Mouse (Mus musculus): ENCODE data around the gene Tmsb4x. TPM values are rescaled to one million over a fixed set of nuclear protein-coding genes. Genes with fewer than 3 reads are reported as not detected.

The Tmsb4x gene
- polyA plus RNA-seq (2012; rRNA removed) = 143 and 255 TPM in 2 replicates

GRCm38 (mm10) chrX:167208978-167209754 lies at the start of gene Tmsb4x:
Tmsb4x (minus strand) TSS chrX:167209315.
- WGBS = 5% methylated on average over 39 of the region's 39 CpGs
- no peaks in the 10 kb centered on the region for H3K4me1 ChIP-seq (ENCODE audit: control insufficient read depth, insufficient read depth, low read length)
- TF ChIP-seq POLR2A (IDR thresholded peaks at IDR 0.05; ENCODE audit: low read depth, low read length) (peak; percentile 94), CTCF (conservative IDR thresholded peaks at IDR 0.05; ENCODE audit: insufficient read depth, insufficient read length, low read depth, low read length) (no peak)
- H3K27ac ChIP-seq (ENCODE audit: insufficient read depth, low read depth, low read length) = peak within 1 kb of the TSS; percentile 96
- DNase-seq = peak; percentile 82
- no peaks in the 10 kb centered on the region for H3K27me3 ChIP-seq (replicated peaks; ENCODE audit: control insufficient read depth, insufficient read depth, low read length)
- H3K4me3 ChIP-seq (ENCODE audit: insufficient read depth, low read depth, low read length) = peak within 1 kb of the TSS; percentile 88
- no peaks in the 10 kb centered on the region for H3K36me3 ChIP-seq (ENCODE audit: control insufficient read depth, insufficient read depth, low read length)

- WGBS = 84% methylated on average over 3 of the region's 3 CpGs
- Histone ChIP-seq H3K27ac (ENCODE audit: insufficient read depth, low read depth, low read length) (no peak overlapping the region), H3K36me3 (ENCODE audit: control insufficient read depth, insufficient read depth, low read length) (no peaks in the 10 kb centered on the region), H3K27me3 (replicated peaks; ENCODE audit: control insufficient read depth, insufficient read depth, low read length) (no peaks in the 10 kb centered on the region), H3K4me1 (ENCODE audit: control insufficient read depth, insufficient read depth, low read length) (no peaks in the 10 kb centered on the region), H3K4me3 (ENCODE audit: insufficient read depth, low read depth, low read length) (no peak overlapping the region)
- no peak for DNase-seq
- TF ChIP-seq CTCF (conservative IDR thresholded peaks at IDR 0.05; ENCODE audit: insufficient read depth, insufficient read length, low read depth, low read length) = no peak
- TF ChIP-seq POLR2A (IDR thresholded peaks at IDR 0.05; ENCODE audit: low read depth, low read length) = no peak
Measured at GRCm38 (mm10) chrX:167241736-167242135, 32.6 kb upstream of the Tmsb4x start.

- Histone ChIP-seq H3K4me3 (ENCODE audit: insufficient read depth, low read depth, low read length) (no peak overlapping the region), H3K27ac (ENCODE audit: insufficient read depth, low read depth, low read length) (no peak overlapping the region), H3K27me3 (replicated peaks; ENCODE audit: control insufficient read depth, insufficient read depth, low read length) (no peaks in the 10 kb centered on the region), H3K4me1 (ENCODE audit: control insufficient read depth, insufficient read depth, low read length) (no peaks in the 10 kb centered on the region), H3K36me3 (ENCODE audit: control insufficient read depth, insufficient read depth, low read length) (no peaks in the 10 kb centered on the region)
- TF ChIP-seq POLR2A (IDR thresholded peaks at IDR 0.05; ENCODE audit: low read depth, low read length) (no peak), CTCF (conservative IDR thresholded peaks at IDR 0.05; ENCODE audit: insufficient read depth, insufficient read length, low read depth, low read length) (no peak)
- 43% methylated on average over 9 of the region's 9 CpGs for WGBS
- no peak for DNase-seq
Measured at GRCm38 (mm10) chrX:167239293-167239921, 30.3 kb upstream of the Tmsb4x start.

GRCm38 (mm10) chrX:167233104-167233687 lies 24.1 kb upstream of the Tmsb4x start:
- TF ChIP-seq CTCF (conservative IDR thresholded peaks at IDR 0.05; ENCODE audit: insufficient read depth, insufficient read length, low read depth, low read length) (peak; percentile 76), POLR2A (IDR thresholded peaks at IDR 0.05; ENCODE audit: low read depth, low read length) (no peak)
- Histone ChIP-seq H3K27me3 (replicated peaks; ENCODE audit: control insufficient read depth, insufficient read depth, low read length) (no peaks in the 10 kb centered on the region), H3K36me3 (ENCODE audit: control insufficient read depth, insufficient read depth, low read length) (no peaks in the 10 kb centered on the region), H3K4me1 (ENCODE audit: control insufficient read depth, insufficient read depth, low read length) (no peaks in the 10 kb centered on the region), H3K27ac (ENCODE audit: insufficient read depth, low read depth, low read length) (no peak overlapping the region), H3K4me3 (ENCODE audit: insufficient read depth, low read depth, low read length) (no peak overlapping the region)
- WGBS = 21% methylated on average over 9 of the region's 9 CpGs
- DNase-seq = peak; percentile 66

- no peaks in the 10 kb centered on the region for H3K4me1 ChIP-seq (ENCODE audit: control insufficient read depth, insufficient read depth, low read length)
- H3K4me3 ChIP-seq (ENCODE audit: insufficient read depth, low read depth, low read length) = no peak overlapping the region
- peak; percentile 6 for DNase-seq
- no peak overlapping the region for H3K27ac ChIP-seq (ENCODE audit: insufficient read depth, low read depth, low read length)
- 56% methylated on average over 8 of the region's 8 CpGs for WGBS
- H3K36me3 ChIP-seq (ENCODE audit: control insufficient read depth, insufficient read depth, low read length) = no peaks in the 10 kb centered on the region
- TF ChIP-seq CTCF (conservative IDR thresholded peaks at IDR 0.05; ENCODE audit: insufficient read depth, insufficient read length, low read depth, low read length) (no peak), POLR2A (IDR thresholded peaks at IDR 0.05; ENCODE audit: low read depth, low read length) (no peak)
- H3K27me3 ChIP-seq (replicated peaks; ENCODE audit: control insufficient read depth, insufficient read depth, low read length) = no peaks in the 10 kb centered on the region
Measured at GRCm38 (mm10) chrX:167231150-167231549, 22.0 kb upstream of the Tmsb4x start.

- Histone ChIP-seq H3K27me3 (replicated peaks; ENCODE audit: control insufficient read depth, insufficient read depth, low read length) (no peaks in the 10 kb centered on the region), H3K36me3 (ENCODE audit: control insufficient read depth, insufficient read depth, low read length) (no peaks in the 10 kb centered on the region), H3K4me1 (ENCODE audit: control insufficient read depth, insufficient read depth, low read length) (no peaks in the 10 kb centered on the region), H3K4me3 (ENCODE audit: insufficient read depth, low read depth, low read length) (no peak overlapping the region), H3K27ac (ENCODE audit: insufficient read depth, low read depth, low read length) (no peak overlapping the region)
- 67% methylated on average over 1 of the region's 1 CpGs for WGBS
- DNase-seq = no peak
- no peak for TF ChIP-seq CTCF (conservative IDR thresholded peaks at IDR 0.05; ENCODE audit: insufficient read depth, insufficient read length, low read depth, low read length)
- no peak for TF ChIP-seq POLR2A (IDR thresholded peaks at IDR 0.05; ENCODE audit: low read depth, low read length)
Measured at GRCm38 (mm10) chrX:167229819-167230218, 20.7 kb upstream of the Tmsb4x start.

GRCm38 (mm10) chrX:167229206-167229605 lies 20.1 kb upstream of the Tmsb4x start:
- Histone ChIP-seq H3K27ac (ENCODE audit: insufficient read depth, low read depth, low read length) (no peak overlapping the region), H3K27me3 (replicated peaks; ENCODE audit: control insufficient read depth, insufficient read depth, low read length) (no peaks in the 10 kb centered on the region), H3K4me1 (ENCODE audit: control insufficient read depth, insufficient read depth, low read length) (no peaks in the 10 kb centered on the region), H3K4me3 (ENCODE audit: insufficient read depth, low read depth, low read length) (no peak overlapping the region), H3K36me3 (ENCODE audit: control insufficient read depth, insufficient read depth, low read length) (no peaks in the 10 kb centered on the region)
- peak; percentile 57 for DNase-seq
- no peak for TF ChIP-seq POLR2A (IDR thresholded peaks at IDR 0.05; ENCODE audit: low read depth, low read length)
- TF ChIP-seq CTCF (conservative IDR thresholded peaks at IDR 0.05; ENCODE audit: insufficient read depth, insufficient read length, low read depth, low read length) = peak; percentile 52
- WGBS = 32% methylated on average over 6 of the region's 6 CpGs
